Mouse (Mus musculus): ENCODE measurements around the gene Rnaseh1.

DNA sequence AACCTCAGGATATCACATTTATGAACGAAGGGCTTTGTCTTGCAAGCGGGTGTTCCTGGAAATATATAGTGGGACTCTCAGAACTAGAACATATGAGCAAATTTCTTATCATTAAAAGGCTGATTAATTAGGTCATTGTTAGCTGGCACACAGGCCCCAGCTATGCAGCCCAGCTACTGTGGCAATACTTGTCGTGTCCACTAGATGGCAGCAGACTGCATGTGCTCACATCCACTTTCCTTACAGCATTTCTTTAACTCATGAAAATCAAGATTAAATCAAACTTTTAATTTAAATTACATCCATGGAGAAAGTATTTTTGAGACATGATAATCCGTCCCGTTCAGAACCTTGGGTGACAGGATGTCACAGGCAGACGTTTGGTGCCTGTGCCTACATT is 50.3 kb downstream of the Rnaseh1 start:
- TF ChIP-seq CTCF (IDR thresholded peaks at IDR 0.05) (peak; percentile 93), EP300 (IDR thresholded peaks at IDR 0.05) (no peak)
